Mouse (Mus musculus) adrenal gland, postnatal 36 days (tissue): ENCODE data around the gene Mcm3ap. TPM values are rescaled to one million over a fixed set of nuclear protein-coding genes. Genes with fewer than 3 reads are reported as not detected.

Experiments used
- total RNA-seq, 2 experiments: library from RNA; stranded (reverse); gene quantifications; 2 replicates each; pipeline ENCODE4 v1.2.3; 2021

Mcm3ap gene
- total RNA-seq, 2 experiments from 2014 or later: 33.6 to 34.7 TPM

Other genes with a start within 250 kb of the Mcm3ap start
- gene Prmt2, start 231.1 kb upstream of the Mcm3ap start, total RNA-seq: 10 to 100 TPM; 21.3 to 25.5 TPM
- 10 to 100 TPM; 12.1 to 17.8 TPM for gene S100b, start 215.1 kb upstream of the Mcm3ap start, total RNA-seq
- gene Dip2a, start 123.6 kb upstream of the Mcm3ap start, total RNA-seq: 10 to 100 TPM; 21.5 to 26.9 TPM
- not detected for gene AC141477.1, start 28.5 kb upstream of the Mcm3ap start, total RNA-seq
- gene Pcnt, start 26.1 kb upstream of the Mcm3ap start, total RNA-seq: 10 to 100 TPM; 13.8 to 15.5 TPM
- not detected for gene 2610028H24Rik, start 19.8 kb upstream of the Mcm3ap start, total RNA-seq
- 1 to 10 TPM; 2.0 to 3.5 TPM for gene Ybey, start 187 bp downstream of the Mcm3ap start, total RNA-seq
- 10 to 100 TPM; 52.1 to 85.1 TPM for gene Lss, start 62.7 kb downstream of the Mcm3ap start, total RNA-seq
- under 1 TPM in 1 of 2 experiments, not detected in 1; 0.30 TPM for gene Spatc1l, start 93.3 kb downstream of the Mcm3ap start, total RNA-seq
- gene Ftcd, start 106.7 kb downstream of the Mcm3ap start, total RNA-seq: under 1 TPM in 1 of 2 experiments, not detected in 1; 0.53 TPM
- gene Col6a2, start 154.7 kb downstream of the Mcm3ap start, total RNA-seq: 10 to 100 TPM; 37.3 to 74.0 TPM